Mouse (Mus musculus) right cerebral cortex, adult 2 months (tissue): ENCODE data around the gene Slamf6.
"Not testable (repeated sequence)": the region's sequence is repeated elsewhere in the genome, so short reads cannot be mapped to it uniquely, and the experiment has no call there.

ENCODE experiments used
- DNase-seq, 2 experiments: peaks; one replicate each; pipeline ENCODE4 v3.0.0; 2021 to 2022; ENCODE audit warnings: low spot score in 2 of 2

The Slamf6 gene

GRCm38 (mm10) chr1:171917305-171918039, at the start of gene Slamf6:
Gene Slamf6, plus strand, starts transcription at chr1:171917515.
- no peak for DNase-seq

- peak; percentile 3 to 11 for DNase-seq
Observed at GRCm38 (mm10) chr1:171886989-171887388, 30.3 kb upstream of the Slamf6 start.

- not testable (repeated sequence) for DNase-seq
Observed at GRCm38 (mm10) chr1:171895364-171895763, 22.0 kb upstream of the Slamf6 start, which contains the start of gene Gm10521. Gene Gm10521, plus strand, starts transcription at chr1:171895664.

- DNase-seq = no peak
Observed at GRCm38 (mm10) chr1:171904011-171904410, 13.3 kb upstream of the Slamf6 start.

GRCm38 (mm10) chr1:171915638-171916458, 1.5 kb upstream of the Slamf6 start:
- DNase-seq = no peak

- no peak for DNase-seq
Observed at GRCm38 (mm10) chr1:171918136-171918920, 1.0 kb downstream of the Slamf6 start.

- DNase-seq = no peak
Observed at GRCm38 (mm10) chr1:171919193-171919592, 1.9 kb downstream of the Slamf6 start.

GRCm38 (mm10) chr1:171919901-171920510, 2.7 kb downstream of the Slamf6 start:
- no peak for DNase-seq

GRCm38 (mm10) chr1:171920989-171921621, 3.8 kb downstream of the Slamf6 start:
- DNase-seq = no peak

- DNase-seq = no peak
Observed at GRCm38 (mm10) chr1:171921641-171922040, 4.3 kb downstream of the Slamf6 start.

GRCm38 (mm10) chr1:171922844-171923243, 5.5 kb downstream of the Slamf6 start:
- DNase-seq = no peak

GRCm38 (mm10) chr1:171924900-171925299, 7.6 kb downstream of the Slamf6 start:
- no peak for DNase-seq

- DNase-seq = no peak
Observed at GRCm38 (mm10) chr1:171933851-171934250, 16.5 kb downstream of the Slamf6 start.

GRCm38 (mm10) chr1:171938952-171939948, 21.9 kb downstream of the Slamf6 start:
- DNase-seq = peak; percentile 12 to 15

- no peak for DNase-seq
Observed at GRCm38 (mm10) chr1:171940626-171941025, 23.3 kb downstream of the Slamf6 start.

- DNase-seq = no peak
Observed at GRCm38 (mm10) chr1:171946447-171946995, 29.2 kb downstream of the Slamf6 start.

- no peak for DNase-seq
Observed at GRCm38 (mm10) chr1:171948161-171948945, 31.0 kb downstream of the Slamf6 start.

- DNase-seq = no peak
Observed at GRCm38 (mm10) chr1:171948946-171949508, 31.7 kb downstream of the Slamf6 start.
